Comparison of ENCODE assay signal across 21 mouse cellular contexts in genomic region chr17:56015293-56015692, GRCm38 (mm10). TPM values are rescaled to one million over a fixed set of nuclear protein-coding genes. Genes with fewer than 3 reads are reported as not detected.
"Had no signal": no experiment of that assay in that cellular context is flagged by ENCODE, and none has a peak within 500 bp of the region (broad histone marks: within the 10 kb centered on the region; RNA-seq: fewer than 3 reads in every experiment).

No protein-coding gene starts in this region.

- H3K27ac ChIP-seq: lung, embryonic 15.5 days; macrophage; midbrain, embryonic 13.5 days; midbrain, embryonic 15.5 days; neural tube, embryonic 13.5 days; neural tube, embryonic 15.5 days had no signal

- H3K9ac ChIP-seq: lung, embryonic 15.5 days; midbrain, embryonic 13.5 days; midbrain, embryonic 15.5 days; neural tube, embryonic 13.5 days; neural tube, embryonic 15.5 days had no signal

- H3K27me3 ChIP-seq: lung, embryonic 15.5 days; midbrain, embryonic 13.5 days; midbrain, embryonic 15.5 days; neural tube, embryonic 13.5 days; neural tube, embryonic 15.5 days had no signal

- H3K9me3 ChIP-seq: lung, embryonic 15.5 days; megakaryocyte, embryonic 14.5 days; midbrain, embryonic 13.5 days; midbrain, embryonic 15.5 days; neural tube, embryonic 13.5 days; neural tube, embryonic 15.5 days had no signal

- H3K4me2 ChIP-seq: lung, embryonic 15.5 days; midbrain, embryonic 11.5 days; midbrain, embryonic 13.5 days; midbrain, embryonic 15.5 days; neural tube, embryonic 13.5 days; neural tube, embryonic 15.5 days had no signal

- H3K4me3 ChIP-seq: lung, embryonic 15.5 days; megakaryocyte, embryonic 14.5 days; midbrain, embryonic 13.5 days; midbrain, embryonic 15.5 days; neural tube, embryonic 13.5 days; neural tube, embryonic 15.5 days had no signal

- ATAC-seq: midbrain, embryonic 13.5 days; midbrain, embryonic 15.5 days had no signal

- DNase-seq: lung, adult 2 months; lung, postnatal 14 days; lung, postnatal 36 days; retina, postnatal 1 day; right cerebral cortex, adult 18-20 months; right cerebral cortex, postnatal 25 days; right cerebral cortex, postnatal 4 days; spleen, adult 18-20 months; thymus, adult 18-20 months; thymus, postnatal 14 days; thymus, postnatal 36 days had no signal

RNA-seq across cellular contexts. Expression of gene Stap2, which starts 9.9 kb away (rescaled TPM):
- total RNA-seq: monocyte, adult 5-6 weeks had no signal

RNA-seq across cellular contexts. Expression of gene Fsd1, which starts 29.0 kb away (rescaled TPM):
- total RNA-seq: megakaryocyte progenitor cell, adult 5-6 weeks; monocyte, adult 5-6 weeks had no signal
- polyA plus RNA-seq: macrophage had no signal
